ENCODE assay signal across 1 mouse cellular context in the genomic region with DNA sequence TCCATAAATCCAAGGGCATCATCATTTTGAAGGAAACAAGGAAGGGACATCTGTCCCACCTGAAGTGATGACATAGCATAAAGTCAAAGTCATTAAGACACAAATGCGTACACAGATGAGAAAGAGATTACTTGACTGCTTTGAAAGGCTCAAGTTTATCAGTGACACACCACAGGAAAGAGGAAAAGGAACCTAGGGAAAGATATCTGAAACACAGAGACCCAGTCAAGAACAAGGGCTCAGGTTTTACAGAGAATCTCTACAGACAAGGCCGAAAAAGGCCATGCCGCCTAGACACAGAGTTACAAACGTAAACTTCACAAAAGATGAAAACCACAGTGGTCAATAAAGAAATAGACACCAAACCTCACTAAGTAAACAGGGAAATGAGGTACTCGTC.
TF ChIP-seq lines count a peak whose summit lies in the region.

No protein-coding gene starts in this region.

TF ChIP-seq in MEL, 35 proteins besides CTCF, POLR2A, EP300 and RAD21 (continued from another document):
- TF ChIP-seq GABPA (IDR thresholded peaks at IDR 0.05; ENCODE audit: low read depth, low read length): no peak
- no peak for TF ChIP-seq SMC3 (IDR thresholded peaks at IDR 0.05; ENCODE audit: low read depth, low read length)
- TF ChIP-seq BHLHE40 (IDR thresholded peaks at IDR 0.05; ENCODE audit: borderline replicate concordance, low read depth, low read length): no peak
- TF ChIP-seq NELFE (IDR thresholded peaks at IDR 0.05; ENCODE audit: low read depth, low read length): peak; percentile 64
- peak; percentile 35; the same call in 1 of the 2 replicates for TF ChIP-seq HCFC1 (IDR thresholded peaks at IDR 0.05; ENCODE audit: low read depth, low read length)
- no peak for TF ChIP-seq MAZ (IDR thresholded peaks at IDR 0.05; ENCODE audit: low read depth, low read length)
- TF ChIP-seq POLR2AphosphoS2 (IDR thresholded peaks at IDR 0.05; ENCODE audit: low read length): peak; percentile 72
- TF ChIP-seq KAT2A (conservative IDR thresholded peaks at IDR 0.05; ENCODE audit: low read depth, low read length): peak; percentile 35; the same call in 1 of the 2 replicates
- TF ChIP-seq MYB (IDR thresholded peaks at IDR 0.05; ENCODE audit: low read depth, low read length): peak; percentile 66
- TF ChIP-seq NRF1 (IDR thresholded peaks at IDR 0.05; ENCODE audit: insufficient read depth, low read depth, low read length, poor library complexity, severe bottlenecking): no peak
- TF ChIP-seq SIN3A (IDR thresholded peaks at IDR 0.05; ENCODE audit: low read length): peak; percentile 86
- TF ChIP-seq CHD1 (IDR thresholded peaks at IDR 0.05; ENCODE audit: low read depth, low read length): 0 out of 2 replicates have a peak, but pooled peaks have one; percentile 1
- peak; percentile 92 for TF ChIP-seq TCF12 (IDR thresholded peaks at IDR 0.05; ENCODE audit: low read depth, low read length)
